Mouse (Mus musculus) cerebellum, postnatal 25 days (tissue): ENCODE measurements at regions not wholly inside any gene's neighbourhood (a gene's known extent, or its start where the extent isn't known, plus 50 kb on each side); places are given as distances from the start of the nearest gene placed in this dataset.

Experiments used
- DNase-seq, 2 experiments: peaks; one replicate each; pipeline ENCODE4 v3.0.0; 2021; ENCODE audit warnings: mixed read lengths in 2 of 2

DNA sequence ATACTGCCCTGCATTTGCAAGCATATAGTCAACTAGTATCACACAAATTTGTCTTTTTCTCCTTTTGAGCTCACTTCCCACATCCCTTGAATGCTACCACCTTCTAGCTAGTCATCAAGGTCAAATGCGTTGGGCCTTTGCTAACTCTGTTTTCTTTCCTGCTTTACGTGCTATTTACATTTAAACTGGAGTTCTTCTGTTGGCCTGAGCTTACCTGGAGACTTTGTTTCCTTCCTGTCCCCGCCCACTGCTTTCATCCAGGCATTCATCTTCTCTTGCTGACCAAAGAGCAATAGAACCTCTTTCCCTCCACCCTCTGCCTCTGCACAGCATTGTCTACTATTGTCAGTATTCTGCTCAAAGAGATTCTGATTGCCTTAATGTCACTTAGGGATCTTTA lies 237.0 kb downstream of the Papss1 start:
- DNase-seq, result no peak

- no peak for DNase-seq
Observed at GRCm38 (mm10) chr3:131802841-131803240, 238.3 kb downstream of the Papss1 start.

DNA sequence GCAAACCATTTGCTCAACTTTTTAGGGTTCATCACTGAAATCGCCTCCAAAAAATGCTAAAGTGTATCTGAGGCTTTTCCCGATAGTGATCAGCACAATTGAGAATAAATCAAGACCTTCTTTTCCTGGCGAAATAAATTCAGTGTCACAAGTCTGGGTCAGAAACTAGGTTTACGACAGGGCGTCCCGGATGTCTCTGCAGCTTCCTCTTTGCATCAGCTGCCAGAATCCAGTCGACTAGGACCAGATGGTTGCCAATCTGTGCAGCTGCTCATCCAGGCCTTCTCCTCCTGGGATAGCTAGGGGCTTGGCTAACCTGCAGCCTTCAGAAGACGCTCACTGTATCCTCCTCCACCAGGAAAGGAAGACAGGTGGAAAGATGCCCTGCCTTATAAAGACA lies 243.6 kb downstream of the Papss1 start:
- peak; percentile 20 to 32 for DNase-seq

DNA sequence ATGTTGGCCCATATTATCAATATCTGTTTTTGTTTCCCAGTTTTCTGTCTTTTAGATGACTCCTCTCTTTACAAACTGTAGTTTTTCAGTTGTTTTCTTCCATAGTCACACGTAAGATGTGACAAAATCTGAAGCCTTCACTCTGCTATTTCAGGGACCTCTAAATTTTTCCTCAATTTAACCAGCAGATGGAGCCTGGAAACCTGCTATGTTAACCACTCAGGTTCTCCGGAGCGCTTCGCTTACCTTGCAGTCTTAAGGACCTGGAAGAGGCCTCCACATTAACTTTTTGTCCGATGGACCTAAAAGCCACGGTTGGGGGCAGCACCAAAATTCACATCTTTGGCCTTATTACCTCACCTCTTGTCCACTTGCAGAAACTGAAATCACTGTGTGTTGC lies 248.4 kb downstream of the Papss1 start:
- DNase-seq, result no peak

DNA sequence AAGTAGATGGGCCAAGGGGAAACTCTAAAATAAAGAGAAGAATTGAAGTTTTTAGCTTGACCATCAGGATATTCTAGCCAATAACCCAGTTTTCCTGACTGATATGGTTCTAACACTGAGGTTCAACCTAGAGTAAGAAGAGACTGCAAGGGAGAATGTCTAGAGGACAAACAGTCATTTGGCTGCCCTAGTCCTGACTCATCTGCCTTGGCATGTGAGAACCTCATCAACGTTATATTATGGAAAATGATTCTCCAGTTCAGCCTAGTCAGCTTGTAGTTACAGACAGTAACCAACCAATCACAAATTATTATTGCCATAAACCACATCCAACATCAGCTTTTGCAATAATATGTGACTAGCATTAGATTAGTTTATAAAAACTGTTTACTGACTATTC lies 254.2 kb downstream of the Papss1 start:
- no peak for DNase-seq

DNA sequence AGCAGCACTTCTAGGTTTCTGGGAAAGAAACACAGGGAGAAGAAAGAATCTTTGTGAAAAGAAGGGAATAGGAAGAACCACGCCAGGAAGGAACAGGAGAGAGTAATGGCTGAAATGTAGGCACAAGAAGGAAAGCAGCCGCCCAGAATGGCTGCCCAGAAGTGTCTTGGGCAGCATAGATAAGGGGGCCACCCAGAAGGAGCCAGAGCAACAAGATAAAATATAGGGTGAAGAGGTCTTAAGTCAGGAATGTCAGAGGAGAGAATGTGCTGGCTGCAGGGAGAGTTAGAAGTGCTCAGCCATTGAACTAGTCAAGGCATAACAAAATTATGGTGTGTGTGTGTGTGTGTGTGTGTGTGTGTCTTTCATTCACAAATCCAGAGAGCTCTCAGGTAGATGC lies 227.7 kb upstream of the Dkk2 start:
- no peak for DNase-seq

DNA sequence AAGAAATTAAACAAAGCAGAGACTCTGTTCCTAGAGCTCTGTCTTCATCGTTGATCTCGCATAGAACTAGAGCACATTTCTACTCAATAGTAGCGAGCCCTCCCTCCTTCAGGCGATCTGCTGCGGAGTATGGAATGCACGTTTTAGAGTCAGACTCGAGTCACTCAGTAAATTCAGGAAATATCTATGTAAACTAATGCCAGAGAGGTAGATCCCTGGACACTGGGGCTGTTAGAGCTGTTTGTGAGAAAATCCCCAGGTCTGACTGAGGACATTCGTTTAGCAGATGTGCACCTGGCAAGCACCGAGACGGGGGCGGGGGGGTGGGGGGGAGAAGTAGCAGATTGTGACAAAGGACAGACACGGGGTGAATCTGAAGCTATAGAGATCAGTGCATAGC lies 226.0 kb upstream of the Dkk2 start:
- DNase-seq, result no peak

DNA sequence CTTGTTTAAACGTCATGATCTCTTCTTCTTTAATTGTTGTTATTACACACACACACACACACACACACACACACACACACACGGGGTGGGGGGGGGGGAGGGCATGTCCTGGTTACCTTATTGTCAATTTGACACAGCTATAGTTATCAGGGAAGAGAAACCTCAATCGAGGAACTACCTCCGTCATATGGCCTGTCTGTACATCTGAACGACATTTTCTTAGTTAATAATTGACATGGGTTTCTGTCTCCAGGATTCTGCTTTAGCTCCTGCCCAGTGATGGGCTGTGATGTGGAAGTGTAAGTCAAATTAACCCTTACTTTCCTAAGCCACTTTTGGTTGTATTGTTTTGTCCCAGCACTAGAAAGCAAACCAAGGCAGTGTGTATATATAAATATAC lies 220.0 kb upstream of the Dkk2 start:
- no peak for DNase-seq

- no peak for DNase-seq
Observed at GRCm38 (mm10) chr3:131867266-131867665, 217.8 kb upstream of the Dkk2 start.

DNA sequence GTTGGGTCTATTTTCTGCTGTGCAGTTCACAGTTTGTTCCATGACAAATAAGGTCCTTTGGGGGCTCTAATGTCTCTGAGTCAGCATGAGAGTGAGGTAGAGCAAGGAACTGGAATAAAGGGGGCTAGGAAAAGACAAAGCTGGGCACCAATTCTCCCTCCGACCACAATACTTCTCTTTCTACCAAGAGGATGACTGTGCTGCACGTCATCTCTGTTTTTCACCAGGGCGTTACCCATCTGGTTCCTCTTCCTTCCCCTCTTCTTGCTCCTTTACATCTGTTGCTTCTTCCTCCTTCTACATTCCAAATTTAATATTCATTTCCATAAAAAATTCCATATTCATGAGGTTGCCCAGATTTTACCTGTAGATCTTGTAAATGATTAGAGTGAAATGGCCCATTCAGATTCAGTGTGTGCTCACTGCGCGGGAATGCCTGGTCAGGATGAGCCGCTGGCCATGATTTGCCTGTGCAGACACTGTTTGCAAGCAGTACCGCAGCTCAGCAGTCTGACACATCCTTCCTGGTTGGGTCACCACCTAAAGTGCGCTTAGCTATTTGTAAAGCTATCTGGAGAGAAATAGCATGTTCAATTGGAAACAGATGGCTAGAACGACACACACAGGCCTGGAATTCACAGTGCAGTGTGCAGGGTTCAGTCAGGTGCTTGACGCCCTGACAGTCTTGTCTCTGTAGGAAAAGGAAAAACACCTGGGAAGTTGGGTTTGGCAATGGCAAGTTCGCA lies 216.7 kb upstream of the Dkk2 start:
- DNase-seq, result no peak

DNA sequence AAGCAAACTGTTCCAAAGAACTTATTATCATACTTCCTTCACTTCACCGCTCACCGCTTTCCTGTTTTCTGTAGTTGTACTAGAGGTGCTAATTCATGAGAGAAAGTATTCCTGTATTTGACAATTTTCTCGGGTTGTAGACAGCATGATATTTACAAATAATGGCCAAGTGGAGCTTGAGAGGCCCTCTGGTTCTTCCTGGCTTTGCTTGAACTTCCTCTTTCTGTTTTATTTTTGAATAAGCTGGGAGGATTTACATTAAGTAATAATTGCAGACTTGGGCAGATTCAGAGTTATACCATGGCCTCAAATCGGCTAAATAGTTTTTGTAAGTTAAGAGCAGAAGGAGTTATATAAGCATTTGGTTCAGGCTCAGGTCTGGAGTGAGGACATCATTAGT lies 215.8 kb upstream of the Dkk2 start:
- no peak for DNase-seq

DNA sequence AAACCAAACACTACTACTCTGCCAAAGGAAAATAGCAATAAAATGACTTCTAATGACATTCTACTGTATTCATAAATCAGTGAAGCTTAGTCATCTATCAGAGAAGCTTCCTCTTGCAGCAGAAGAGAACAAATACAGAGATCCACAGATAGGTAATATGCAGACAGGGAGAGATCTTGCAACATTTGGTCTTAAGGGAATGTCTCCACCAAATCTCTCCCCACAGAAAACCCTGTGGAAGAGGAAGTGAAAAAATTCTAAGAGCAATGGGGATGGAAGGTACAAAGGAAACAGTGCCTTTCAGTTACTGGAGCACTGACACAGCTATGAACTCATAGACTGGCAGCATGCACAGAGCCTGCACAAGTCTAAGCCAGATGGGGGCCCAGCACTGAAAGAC lies 202.4 kb upstream of the Dkk2 start:
- DNase-seq, result no peak

DNA sequence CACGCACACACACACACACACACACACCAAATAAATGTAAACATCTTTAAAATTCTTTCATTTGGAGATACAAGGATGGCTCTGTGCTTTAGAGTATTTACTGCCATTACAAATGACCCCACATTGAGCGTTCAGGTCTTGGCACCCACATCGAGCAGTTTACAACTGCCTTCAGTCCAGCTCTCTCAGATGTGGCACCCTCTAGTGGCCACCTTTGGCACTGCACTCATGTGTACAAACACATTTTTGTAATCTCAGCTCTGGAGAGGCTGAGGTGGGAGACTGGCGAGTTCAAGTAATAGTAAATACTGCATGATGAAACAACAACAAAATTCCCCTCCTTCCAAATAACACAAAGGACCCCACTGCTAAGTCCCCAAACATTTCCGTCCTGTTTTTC lies 198.6 kb upstream of the Dkk2 start:
- DNase-seq, result peak in 1 of 2 experiments; percentile 37

DNA sequence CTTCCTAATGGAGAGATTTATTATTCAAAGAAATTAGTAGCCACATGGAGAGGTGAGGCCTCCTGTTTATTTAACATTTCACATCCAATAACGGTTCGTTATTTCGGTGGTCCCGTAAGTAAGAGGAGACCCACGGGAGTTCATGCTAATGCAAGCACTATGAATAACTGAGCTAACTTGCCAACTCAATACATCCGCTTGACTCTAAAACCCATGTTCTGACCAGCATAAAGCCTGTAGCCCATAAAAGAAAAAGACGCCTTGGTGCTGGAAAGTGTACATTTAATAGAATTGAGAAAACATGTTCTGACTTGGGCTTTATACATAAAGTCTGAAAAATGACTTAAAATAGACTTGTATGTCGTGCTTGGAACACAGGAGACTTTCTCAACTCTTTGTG lies 198.1 kb upstream of the Dkk2 start:
- no peak for DNase-seq

GRCm38 (mm10) chr3:131887670-131888069 lies 197.4 kb upstream of the Dkk2 start:
- DNase-seq, result no peak

GRCm38 (mm10) chr3:131891941-131892340 lies 193.2 kb upstream of the Dkk2 start:
- DNase-seq, result no peak

DNA sequence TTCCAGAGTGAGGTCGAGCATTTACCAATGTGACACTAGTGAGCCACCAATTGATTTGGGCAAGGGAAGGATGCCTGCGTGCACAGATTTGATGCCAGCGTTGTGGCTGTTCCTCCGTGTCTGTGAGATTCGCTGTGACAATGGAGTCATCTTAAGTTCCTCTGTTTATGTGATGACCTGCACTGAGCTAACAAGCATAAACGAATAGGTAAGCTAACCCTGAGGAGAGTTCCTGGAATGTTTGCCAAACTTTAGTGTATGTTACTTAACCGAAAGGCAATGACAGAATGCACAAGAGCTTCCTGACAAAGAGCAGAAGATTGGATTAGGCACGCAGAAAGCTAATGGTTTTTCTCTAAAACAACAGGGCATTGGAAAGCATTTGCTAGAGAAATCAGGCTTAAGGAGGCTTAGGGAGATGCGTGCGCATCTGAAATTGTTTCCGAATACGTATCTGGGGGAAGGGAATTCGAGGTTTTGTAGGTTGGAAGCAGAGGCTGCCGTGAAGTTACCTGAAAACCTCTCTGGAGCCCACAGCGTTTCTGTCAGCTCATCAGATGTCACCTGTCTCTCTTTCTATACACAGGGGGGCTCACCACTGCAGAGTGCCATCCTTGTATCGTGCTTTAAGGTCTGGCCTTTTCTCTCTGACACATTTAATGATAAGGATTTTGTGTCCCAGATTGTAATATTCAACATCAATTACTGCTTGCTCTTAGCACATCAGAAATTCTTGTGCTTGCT lies 191.9 kb upstream of the Dkk2 start:
- DNase-seq, result no peak

GRCm38 (mm10) chr3:131895057-131895456 lies 190.0 kb upstream of the Dkk2 start:
- no peak for DNase-seq

GRCm38 (mm10) chr3:131913534-131913933 lies 171.6 kb upstream of the Dkk2 start:
- DNase-seq, result no peak

DNA sequence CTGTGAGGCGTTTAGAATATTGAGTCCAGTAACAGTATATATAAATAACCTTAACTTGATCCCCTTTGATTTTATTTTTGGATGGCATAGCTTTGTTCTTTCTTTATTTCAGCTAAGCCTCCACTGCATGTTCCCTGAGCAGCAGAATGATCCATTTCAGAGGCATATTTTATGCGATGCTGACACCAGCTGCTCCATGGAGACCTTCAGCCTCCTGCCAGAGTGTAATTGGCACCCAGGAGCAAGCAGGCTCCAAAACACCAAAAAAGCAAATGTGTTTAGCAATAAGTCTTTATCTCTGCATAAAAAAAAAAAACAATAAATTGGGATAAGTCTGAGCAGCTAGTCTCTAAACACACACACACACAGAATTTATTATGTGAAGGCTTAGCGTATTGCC lies 170.7 kb upstream of the Dkk2 start:
- no peak for DNase-seq

GRCm38 (mm10) chr3:131914997-131915396 lies 170.1 kb upstream of the Dkk2 start:
- DNase-seq, result no peak

DNA sequence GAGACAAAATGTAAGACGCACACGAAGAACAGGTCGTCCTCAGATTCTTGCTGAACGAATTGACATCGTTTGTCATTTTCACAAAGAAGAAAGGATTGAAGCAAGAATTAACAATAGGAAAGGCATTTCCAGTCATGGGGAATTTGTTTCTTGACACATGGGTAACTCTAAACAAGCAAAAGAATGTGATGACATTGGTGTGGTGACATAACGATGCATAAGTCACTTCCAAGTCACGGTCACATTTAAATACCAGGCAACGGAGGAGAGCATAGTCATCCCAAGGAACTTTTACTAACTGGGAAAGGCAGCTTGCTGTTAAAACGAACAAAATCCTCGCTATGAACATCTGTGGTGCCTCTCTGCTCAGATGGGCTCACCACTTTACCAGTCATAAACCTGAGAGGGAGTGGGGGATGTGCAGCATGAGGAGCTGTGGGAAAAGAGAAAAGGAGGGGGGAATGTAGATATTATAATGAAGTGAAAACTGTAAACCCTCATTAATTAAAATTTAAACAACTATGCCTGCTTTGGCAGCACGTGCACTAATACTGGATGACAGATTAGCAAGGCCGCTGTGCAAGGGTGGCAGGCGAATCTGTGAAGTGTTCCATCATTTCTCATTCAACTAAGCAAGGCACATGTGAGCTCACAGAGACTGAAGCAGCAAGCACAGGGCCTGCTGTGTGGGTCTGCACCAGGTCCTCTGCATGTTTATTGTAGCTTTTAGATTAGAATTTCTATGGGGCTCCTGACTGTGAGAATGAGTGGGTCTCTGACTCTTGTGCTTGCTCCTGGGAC lies 167.2 kb upstream of the Dkk2 start:
- DNase-seq, result no peak

DNA sequence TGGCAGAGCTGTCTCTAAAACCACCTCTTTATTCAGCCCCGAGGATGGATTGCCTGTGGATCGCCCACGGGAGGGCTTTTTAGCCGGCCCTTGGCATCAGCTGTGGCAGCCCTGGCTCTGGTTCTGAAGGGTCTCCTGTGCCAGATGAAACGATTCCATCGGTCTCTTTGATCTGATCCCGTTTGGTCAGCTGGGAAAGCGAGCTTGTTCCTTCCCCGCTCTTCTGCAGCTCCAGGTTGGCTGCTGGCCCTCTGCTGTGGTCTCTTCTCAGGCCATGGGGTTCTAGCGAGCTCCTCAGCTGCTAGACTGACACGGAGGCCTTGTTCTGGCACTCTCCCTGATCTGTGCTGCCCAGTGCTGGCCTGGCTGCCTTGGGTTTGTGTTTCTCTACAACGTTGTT lies 165.6 kb upstream of the Dkk2 start:
- peak; percentile 59 to 64 for DNase-seq

DNA sequence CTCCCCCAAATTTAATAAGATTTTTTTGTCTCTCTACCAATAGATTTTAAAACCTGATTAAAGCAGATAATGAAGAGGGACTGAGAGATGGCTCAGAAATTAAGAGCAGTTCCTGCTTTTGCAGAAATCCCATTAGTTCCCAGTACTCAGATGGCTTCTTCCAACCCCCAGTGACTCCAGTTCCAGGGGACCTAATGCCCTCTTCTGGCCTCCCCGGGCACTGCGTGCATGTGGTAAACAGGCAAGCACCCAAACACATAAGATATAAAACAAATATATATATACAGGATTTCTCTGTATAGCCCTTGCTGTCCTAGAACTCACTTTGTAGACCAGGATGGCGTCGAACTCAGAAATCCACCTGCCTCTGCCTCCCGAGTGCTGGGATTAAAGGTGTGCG lies 163.9 kb upstream of the Dkk2 start:
- peak; percentile 12 to 39 for DNase-seq
